Mouse (Mus musculus) layer of hippocampus, postnatal 36 days (tissue): ENCODE measurements around the gene 9530068E07Rik. TPM values are rescaled to one million over a fixed set of nuclear protein-coding genes. Genes with fewer than 3 reads are reported as not detected.
A peak's percentile ranks its signal among the peaks of the same experiment; 100 is the strongest.
"Not testable (repeated sequence)": the region's sequence is repeated elsewhere in the genome, so short reads cannot be mapped to it uniquely, and the experiment has no call there.

Source experiments
- DNase-seq, 2 experiments: peaks; one replicate each; pipeline ENCODE4 v3.0.0; 2022
- total RNA-seq, 2 experiments: library from RNA; stranded (reverse); gene quantifications; 2 replicates each; pipeline ENCODE4 v1.2.3; 2021

Gene 9530068E07Rik
- total RNA-seq, 2 experiments from 2014 or later = 66.6 to 69.5 TPM

DNA sequence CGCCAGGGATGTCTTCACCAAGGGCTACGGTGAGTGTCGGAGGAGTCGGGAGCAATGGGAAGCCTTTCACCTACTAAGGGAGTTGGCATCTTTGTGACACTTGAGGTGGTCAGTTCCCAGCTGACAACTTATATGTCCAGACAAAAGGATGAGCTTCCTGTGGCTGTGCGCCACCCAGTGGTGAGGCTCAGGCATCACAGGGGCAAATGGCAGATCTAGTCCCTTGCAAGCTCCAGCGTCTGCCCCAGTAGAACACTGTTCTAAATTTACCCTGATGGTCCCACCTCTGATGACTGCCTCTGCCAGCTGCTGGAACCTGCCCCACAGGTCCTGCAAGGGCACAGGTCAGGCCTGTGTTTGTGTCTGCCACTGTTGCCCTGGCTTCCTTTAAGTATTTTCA lies 21.9 kb upstream of the 9530068E07Rik start:
- DNase-seq = no peak

DNA sequence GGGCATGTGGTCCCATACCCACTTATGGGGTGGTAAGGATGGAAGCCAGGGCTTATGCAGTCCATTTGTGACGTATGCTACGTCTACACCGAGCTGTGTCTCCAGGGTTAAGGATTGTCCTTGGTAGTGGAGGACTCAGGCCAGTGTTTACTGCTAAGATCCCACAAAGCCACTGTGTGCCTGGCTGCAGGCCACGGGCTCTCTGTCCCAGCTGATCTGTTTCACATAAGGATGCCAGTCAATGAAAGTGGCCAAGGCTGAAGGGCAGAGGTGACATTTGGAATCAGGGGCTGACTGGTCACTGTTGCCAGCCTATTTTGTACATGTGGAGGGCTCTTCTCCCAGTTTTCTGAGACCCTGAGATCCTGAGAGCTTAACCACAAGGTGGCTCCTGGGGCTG lies 18.6 kb upstream of the 9530068E07Rik start:
- no peak for DNase-seq

DNA sequence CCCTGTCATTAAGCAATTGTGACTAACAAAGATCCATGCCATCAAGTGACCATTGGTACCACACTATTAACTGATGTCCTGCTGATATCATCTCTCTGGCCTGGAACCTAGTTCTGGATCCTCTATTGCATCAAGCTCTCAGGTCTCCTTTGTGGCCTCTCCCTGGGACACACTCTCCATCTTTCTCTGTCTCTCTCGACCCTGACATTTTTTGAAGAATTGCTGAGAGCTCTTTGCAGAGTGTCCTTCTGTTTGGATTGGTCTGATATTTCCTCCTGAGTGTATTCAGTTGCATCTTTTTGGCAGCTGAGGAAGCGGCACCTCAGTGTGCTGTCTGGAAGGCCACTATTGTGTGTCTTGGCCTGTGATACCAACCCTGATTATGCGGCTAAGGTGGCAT lies 17.0 kb upstream of the 9530068E07Rik start:
- DNase-seq = no peak

DNA sequence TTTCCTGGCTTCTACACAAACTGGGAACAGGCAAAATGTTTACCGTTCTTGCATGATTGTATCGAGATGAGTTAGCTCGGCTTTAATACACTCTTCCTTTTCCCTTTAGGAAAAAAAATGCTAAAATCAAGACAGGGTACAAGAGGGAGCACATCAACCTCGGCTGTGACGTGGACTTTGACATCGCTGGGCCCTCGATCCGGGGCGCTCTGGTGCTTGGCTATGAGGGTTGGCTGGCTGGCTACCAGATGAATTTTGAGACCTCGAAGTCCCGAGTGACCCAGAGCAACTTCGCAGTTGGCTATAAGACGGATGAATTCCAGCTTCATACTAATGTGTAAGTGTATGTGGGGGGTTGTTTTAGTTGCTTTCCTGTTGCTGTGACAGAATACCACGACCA lies 12.5 kb upstream of the 9530068E07Rik start:
- no peak for DNase-seq

DNA sequence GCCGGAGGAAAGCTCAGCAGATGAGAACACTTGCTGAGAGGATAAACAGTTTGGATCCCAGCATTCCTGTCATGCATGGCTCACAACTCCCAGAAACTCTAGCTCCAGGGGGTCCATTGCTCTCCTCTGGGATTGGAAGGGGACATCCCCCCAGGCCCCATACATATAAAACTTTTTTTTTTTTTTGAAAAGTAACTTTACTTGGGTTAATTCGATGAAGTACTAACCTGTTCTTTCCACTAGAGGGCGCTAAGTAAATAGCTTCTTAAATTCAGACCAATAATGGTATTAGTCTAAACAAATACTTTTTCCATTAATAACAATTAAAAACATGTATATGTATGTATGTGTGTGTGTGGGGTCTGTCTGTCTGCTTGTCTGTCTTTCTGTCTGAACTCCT lies 11.6 kb upstream of the 9530068E07Rik start:
- DNase-seq = no peak

DNA sequence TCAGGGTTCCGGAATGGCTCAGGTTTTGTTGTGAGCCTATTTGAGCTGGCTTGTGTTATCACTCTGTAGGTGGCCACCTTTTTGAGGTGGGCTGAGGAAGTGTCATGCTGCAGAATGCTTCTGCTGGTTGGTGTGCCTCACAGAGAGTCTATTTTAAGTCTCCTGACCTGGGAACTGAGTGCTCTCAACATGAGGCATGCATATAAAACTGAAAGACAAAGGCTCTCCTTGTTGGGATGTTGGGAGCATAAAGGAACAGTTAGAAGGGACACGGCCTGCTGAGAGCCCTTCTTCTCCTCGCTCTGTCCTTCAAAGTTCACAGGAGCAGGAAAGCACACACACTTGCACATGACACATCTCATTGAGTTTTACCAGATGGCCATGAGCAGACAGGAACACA lies 9.3 kb upstream of the 9530068E07Rik start:
- no peak for DNase-seq

DNA sequence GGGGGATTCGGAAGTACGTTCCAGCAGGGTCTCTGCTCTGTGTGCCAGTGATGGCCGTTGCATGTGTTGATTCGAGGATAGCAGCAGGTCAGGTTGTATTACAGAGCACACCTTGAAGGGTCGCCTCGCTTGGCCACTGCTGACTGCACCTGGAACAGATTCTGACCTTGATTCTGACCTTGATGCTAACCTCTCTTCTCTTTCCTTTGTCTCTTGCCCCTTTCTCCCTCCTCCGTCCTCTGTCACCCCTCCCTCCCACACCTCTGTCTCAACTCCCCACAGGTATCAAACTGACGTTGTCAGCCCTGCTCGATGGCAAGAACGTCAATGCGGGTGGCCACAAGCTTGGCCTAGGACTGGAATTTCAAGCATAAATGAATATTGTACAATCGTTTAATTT lies 8.1 kb upstream of the 9530068E07Rik start:
- DNase-seq = no peak

DNA sequence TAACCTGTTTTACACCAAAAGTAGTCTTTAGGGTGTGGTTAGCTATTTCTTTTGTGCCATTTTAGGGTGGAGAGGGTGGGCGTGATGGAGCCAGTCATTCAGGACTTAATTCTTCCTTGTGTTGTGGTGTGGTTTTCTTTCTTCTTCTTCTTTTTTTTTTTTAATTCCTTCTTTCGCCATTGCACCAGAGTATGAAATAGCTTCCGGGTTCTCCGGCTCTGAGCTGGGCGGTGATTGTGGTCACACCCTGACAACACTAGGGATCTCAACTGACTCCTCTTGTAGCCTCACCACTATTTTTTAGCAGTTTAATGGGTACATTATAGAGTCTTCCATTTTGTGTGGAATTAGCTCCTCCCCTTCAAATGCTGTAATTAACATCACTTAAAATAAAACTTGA lies 7.2 kb upstream of the 9530068E07Rik start:
- DNase-seq = not testable (repeated sequence)

DNA sequence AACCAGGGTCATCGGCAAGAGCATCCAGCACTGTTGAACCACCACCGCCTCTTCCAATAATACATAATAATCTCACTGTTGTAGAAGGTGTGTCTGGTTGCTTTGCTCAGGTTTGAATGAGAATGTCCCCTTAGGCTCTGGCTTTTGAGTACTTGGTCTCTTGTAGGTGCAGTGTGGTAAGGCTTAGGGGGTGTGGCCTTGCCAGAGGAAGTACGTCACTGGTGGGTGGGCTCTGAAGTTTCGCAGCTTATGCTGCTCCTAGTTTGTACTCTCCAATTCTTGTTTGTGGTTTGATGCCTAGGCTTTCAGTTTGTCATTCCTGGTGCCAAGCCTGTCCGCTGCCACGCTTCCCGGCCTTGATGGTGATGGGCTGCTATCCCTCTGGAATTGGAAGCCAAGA lies 6.3 kb upstream of the 9530068E07Rik start:
- DNase-seq = no peak

DNA sequence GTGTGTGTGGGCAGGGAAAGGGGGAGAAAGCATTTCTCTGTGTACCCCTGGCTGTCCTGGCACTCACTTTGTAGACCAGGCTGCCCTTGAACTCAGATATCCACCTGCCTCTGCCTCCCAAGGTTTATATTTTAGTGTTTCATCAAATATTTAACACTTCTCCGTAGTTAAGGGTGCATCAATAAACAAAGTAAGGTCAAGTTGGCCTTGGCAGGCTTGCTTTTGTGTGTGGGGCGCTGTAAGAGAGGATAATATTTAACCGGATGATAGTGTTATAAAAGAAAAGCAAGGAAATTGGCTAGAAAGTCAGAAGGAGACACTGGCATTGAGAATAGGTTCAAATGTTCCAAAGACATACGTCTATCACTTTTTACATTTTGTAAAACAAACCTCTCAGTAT lies 1.7 kb upstream of the 9530068E07Rik start:
- DNase-seq = no peak

DNA sequence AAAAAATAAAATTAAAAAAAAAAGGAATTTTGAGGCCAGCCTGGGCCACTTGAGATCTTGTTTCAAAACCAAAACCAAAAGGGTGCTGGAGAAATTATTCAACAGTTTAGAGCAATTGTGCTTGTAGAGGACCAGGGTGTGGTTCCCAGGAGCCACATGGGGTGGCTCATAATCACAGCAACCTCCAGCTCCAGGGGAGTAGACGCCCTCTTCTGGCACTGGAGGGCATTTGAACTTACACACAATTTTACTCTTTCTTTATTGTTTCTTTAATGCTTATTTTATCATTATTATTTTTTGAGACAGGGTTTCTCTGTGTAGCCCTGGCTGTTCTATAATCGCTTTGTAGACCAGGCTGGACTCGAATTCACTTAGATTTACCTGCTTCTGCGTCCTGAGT lies 885 bp upstream of the 9530068E07Rik start:
- DNase-seq = no peak

DNA sequence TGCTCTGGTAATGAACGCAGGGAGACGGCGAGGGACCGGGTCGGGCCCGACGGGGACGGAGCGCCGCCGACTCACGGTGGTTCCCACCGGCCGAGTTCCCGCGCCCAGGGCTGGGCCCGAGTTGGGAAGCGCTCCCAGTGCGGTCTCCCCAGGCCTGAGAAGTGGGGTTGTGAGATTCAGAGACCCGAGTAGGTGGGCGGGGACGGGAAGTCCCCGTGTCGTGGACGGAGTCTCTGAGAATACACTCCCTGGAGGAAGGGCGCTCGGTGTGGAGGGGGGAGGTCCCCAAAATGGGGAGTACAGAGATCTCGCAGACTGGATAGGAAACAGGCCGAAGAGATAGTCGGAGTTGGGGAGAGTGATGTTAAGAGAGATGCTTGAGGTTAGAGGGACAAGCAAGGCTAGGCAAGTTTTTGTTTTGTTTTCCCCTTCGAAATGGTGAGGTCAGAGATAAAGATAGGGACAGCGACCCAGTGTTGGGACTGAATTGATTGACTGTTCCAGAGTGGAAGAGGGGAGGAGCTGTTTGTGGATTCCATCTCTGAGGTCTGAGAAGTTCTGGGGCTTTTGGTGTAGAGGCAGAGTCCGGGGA lies 465 bp downstream of the 9530068E07Rik start:
- no peak for DNase-seq

DNA sequence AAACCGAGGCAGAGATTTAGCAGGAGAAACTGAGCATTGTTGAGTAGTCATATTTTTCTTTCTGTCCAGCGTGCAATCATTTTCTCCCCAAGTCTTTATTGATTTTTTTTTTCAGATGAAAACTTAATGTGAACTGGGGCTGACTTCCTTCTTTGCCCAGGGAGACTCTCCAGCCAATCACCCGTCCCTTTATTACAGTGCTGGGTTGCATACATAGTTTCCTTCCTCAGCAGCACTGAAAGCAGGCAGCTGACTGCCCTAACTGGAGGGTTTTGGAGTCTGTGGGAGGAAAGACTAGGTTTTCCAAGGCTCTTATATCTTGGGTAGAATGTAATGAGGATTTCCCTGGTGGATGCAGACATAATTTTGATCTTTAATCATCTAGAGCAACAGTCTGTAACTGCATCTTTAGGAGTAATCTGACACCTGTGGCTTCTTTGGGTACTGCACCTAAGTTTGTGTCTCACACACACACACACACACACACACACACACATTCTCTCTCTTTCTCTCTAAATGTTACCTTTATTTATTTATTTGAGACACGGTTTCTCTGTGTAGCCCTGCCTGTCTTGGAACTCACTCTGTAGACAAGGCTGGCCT lies 1.3 kb downstream of the 9530068E07Rik start:
- no peak for DNase-seq

DNA sequence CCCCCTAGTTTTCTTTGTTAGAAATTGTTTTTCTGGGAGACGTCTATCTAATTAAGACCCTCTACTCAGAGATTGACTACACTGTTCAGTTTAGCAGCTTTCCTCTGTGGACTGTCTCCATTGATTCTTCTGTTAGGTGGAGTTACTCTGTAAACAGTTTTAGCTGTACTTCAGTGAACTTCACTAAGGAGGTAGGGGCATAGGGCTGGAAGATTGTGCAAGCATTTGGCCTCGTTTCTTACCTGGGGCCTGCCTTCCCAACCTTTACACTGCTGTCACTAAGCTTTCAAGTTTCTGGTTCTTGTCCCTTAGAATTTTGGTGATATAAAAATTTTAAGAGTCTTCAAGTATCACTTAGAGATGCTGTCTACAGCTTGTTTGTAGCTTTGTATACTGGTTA lies 5.2 kb downstream of the 9530068E07Rik start:
- no peak for DNase-seq

DNA sequence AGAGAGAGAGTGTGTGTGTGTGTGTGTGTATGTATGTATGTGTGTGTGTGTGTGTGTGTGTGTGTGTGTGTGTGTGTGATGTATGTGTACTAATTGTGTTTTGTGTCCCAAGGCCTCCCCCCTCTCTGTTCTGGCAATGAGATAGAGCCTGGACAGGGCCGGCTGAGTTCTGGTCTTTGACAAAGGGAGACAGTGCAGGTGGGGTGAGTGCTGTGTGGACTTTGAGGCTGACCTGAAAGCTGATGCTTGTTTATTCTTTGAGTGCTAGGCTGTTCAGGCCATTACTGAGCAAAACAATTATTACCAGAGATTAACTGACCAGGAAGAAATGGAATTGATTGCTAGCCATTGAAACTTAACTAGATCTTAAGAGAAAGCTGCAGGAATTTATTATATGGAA lies 6.3 kb downstream of the 9530068E07Rik start:
- DNase-seq = no peak

DNA sequence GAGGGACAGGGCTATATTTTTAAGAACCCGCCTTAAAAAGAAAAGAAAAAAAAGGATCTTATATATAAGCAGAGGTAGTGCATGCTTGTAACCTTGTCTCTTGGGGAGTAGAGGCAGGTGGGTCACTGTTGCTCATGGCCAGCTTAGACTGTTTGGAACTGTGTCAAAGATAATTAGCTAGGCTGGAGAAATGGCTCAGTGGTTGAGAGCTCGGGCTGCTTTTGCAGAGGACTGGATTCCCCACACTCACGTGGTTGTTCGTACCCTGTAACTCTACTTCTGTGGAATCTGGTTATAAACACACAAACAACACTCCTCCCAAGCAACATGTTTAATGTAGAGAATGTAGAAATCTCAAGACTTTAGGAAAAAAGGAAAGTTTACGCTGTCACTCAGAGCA lies 8.0 kb downstream of the 9530068E07Rik start:
- no peak for DNase-seq

DNA sequence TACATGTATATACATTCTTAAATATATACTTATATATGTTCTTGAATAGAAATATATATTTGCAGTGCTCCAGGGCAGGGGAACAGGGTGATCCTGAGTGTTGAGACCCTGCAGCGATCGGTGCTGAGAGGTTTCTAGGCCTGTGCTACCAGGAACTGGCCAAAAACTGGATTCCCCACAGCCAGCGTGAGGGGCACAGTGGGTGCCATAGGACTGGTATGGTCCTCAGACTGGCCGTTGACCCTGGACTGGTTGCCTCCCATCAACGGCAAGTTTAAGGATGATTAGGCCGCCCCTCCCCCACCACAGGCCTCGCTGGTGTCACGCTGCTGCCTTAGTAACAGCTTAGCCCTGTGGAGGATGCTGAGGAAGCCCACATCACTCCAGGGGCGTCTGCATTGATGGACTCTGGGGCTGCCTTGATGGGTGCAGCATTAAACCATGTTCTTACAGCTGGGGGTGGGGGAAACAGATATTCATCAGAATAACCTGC lies 9.0 kb downstream of the 9530068E07Rik start:
- DNase-seq = no peak

DNA sequence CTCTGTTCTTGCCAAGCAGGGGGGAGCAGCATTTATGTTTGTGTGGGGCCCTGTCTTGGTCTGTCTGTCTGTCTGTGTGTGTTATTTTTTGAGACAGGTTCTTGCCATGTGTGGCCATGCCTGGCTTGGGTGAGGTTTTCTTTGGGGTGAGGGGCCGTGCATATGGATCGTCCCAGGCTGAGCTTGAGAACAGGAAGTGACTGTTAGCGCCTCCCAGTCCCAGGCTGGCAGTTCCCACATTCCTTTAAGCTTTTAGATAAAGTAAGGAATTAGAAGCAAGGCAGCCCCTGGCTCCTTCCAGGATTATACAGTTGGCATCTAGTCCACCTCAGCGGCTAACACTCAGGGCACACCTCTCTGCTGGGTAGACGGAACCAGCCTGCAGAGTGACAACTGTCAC lies 13.1 kb downstream of the 9530068E07Rik start:
- DNase-seq = no peak

DNA sequence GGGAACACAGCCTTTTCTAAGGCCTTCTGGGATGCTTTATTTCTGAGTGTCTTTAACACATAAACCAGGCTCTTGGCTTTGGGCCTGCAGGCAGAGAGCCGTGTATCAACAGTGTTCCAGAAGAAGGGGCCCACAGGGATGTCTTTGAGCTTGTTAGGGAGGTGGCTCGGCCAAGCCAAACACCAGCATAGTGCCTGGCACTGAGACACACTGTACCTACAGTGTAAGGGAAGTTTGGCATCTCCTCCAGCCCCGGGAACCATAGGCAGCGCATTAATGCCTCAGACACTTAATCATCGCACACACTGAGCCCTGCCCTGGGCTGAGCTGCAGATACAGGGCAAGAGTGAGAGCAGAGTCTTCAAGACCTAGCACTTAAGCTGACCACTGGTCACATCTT lies 22.1 kb downstream of the 9530068E07Rik start:
- DNase-seq = no peak

DNA sequence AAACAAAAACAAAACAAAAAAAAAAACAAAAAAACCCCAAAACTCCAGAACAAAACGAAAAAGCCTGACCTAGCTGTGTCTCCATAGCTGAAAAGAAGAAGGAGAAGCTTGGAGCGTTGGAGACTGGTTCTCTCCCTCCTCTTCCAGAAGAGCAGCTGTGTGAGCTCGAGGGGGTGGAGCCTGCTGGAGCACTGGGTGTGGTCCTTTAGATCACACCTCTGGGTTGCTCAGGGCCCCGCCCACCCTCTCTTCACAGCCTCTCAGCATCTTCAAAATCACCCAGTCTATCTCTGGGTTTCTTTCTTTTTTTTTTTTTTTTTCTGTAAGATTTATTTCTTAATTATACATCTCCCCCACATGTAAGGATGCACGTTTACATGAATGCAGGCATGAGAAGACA lies 23.0 kb downstream of the 9530068E07Rik start:
- no peak for DNase-seq

DNA sequence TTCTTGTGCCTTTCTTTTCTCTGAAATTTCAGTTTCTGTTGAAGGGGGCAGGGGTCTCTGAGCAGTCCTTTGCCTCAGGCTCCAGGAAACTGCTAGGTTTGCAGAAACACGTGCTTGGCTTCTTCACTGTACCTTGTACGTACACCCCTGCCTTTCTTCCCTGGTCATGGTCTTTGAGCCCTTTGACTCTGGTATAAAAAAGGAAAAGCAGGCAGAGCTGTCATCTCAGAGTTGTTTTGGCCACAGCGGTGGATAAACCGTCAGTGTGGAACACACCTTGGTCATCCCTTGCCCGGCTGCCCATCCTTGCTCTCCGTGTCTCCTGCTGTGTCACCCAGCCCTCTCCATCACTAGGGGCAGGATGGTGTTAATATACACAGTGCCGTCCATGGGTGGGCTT lies 23.6 kb downstream of the 9530068E07Rik start:
- DNase-seq = no peak

DNA sequence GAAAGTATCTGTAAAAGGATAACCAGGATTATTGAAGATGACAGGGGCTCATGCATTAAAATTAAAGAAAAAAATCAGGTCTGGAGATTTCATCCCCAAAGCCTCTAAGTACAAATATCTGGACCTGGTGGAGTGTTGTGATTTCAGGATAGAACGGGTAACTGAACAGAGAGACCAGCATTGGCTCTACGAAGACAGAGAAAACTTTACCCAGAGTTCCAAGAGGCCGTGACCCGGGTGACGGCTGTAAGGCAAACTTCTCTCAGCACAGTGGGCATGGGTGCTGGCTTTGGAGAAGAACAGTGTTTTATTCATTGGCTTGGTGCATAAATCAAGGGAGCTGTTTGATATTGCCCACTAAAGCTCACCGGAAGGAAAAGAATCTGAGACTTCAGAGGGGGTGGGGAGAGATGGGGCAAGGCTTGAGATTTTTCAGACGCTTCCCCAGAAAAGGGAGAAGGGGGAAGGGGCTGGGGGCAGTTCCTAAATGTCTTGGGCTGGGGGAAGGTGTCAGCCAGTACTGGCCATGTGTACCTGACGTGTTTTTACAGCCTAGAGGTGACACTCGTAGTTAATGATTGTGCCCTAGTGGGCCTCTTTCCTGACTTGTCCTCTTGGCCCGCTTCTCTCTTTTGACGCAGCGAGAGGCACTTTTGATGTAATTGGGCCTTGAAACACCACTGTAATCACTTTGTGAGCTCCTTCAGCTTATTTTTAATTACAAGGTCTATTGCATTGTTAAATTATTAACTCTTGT lies 24.2 kb downstream of the 9530068E07Rik start:
- no peak for DNase-seq

DNA sequence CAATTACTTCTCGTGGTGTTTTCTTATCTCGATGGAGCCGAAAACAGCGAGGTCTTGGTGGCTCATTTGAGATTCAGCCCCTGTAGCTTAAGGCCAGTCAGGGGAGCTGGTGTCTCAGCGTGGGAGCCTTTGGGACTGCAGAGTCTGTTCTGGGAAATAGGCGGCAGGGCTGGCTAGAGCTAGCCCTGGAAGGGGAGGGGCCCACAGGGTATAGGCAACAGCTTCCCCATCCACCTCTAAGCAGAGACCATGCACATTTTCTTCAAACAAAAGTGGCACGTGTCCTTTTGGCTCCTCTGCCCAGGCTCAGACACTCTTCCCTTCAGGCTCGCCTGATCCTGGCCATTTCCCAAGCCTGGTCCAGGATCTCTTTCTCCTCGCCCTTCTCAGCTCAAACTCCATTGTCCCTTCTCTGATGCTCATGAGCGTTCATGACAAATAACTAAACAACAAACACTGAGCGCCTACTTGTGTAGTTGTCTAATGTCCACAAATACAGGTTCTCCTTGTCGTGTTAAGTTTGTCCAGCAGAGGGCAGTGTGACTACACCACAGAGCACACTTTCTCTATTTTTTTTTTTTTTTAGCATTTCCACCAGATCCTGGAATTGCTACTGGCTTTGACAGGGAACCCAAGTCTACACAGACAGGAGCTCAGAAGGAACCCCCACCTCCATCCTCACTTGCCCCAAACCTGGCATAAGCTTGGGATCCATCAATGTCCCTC lies 25.0 kb downstream of the 9530068E07Rik start:
- DNase-seq = peak; percentile 41 to 65
